Mouse (Mus musculus) kidney, adult 11 months (tissue): Measurements from ENCODE around the gene Baiap2.

Source experiments
- DNase-seq: peaks from one replicate; pipeline ENCODE4 v3.0.0; 2022

The Baiap2 gene

GRCm38 (mm10) chr11:119942727-119943427 is at the start of gene Baiap2:
Gene Baiap2, plus strand, starts transcription at chr11:119942763.
- DNase-seq, result peak; percentile 98

- no peak for DNase-seq
These were observed 48.8 kb upstream of the Baiap2 start for GRCm38 (mm10) chr11:119893667-119894236.

GRCm38 (mm10) chr11:119894634-119895033 is 47.9 kb upstream of the Baiap2 start:
- DNase-seq, result no peak

GRCm38 (mm10) chr11:119897041-119897440 is 45.5 kb upstream of the Baiap2 start:
- DNase-seq, result no peak

GRCm38 (mm10) chr11:119898976-119899375 is 43.6 kb upstream of the Baiap2 start:
- no peak for DNase-seq

GRCm38 (mm10) chr11:119901174-119901573 is 41.4 kb upstream of the Baiap2 start:
- no peak for DNase-seq

- DNase-seq, result no peak
These were observed 39.7 kb upstream of the Baiap2 start for GRCm38 (mm10) chr11:119902891-119903290.

GRCm38 (mm10) chr11:119904621-119905286 is 37.8 kb upstream of the Baiap2 start:
- no peak for DNase-seq

- no peak for DNase-seq
These were observed 36.8 kb upstream of the Baiap2 start for GRCm38 (mm10) chr11:119905794-119906193.

GRCm38 (mm10) chr11:119907006-119907650 is 35.4 kb upstream of the Baiap2 start:
- no peak for DNase-seq

- no peak for DNase-seq
These were observed 34.9 kb upstream of the Baiap2 start for GRCm38 (mm10) chr11:119907711-119908110.

- DNase-seq, result no peak
These were observed 33.1 kb upstream of the Baiap2 start for GRCm38 (mm10) chr11:119909436-119909835.

GRCm38 (mm10) chr11:119912845-119913244 is 29.7 kb upstream of the Baiap2 start:
- DNase-seq, result no peak

- DNase-seq, result peak; percentile 86
These were observed 29.1 kb upstream of the Baiap2 start, which contains the start of gene Chmp6 for GRCm38 (mm10) chr11:119913291-119913934. Gene Chmp6, plus strand, starts transcription at chr11:119913441.

- no peak for DNase-seq
These were observed 28.6 kb upstream of the Baiap2 start for GRCm38 (mm10) chr11:119913935-119914314.

GRCm38 (mm10) chr11:119914381-119914780 is 28.2 kb upstream of the Baiap2 start:
- no peak for DNase-seq

- DNase-seq, result peak; percentile 76
These were observed 26.9 kb upstream of the Baiap2 start for GRCm38 (mm10) chr11:119915666-119916065.

- peak; percentile 93 for DNase-seq
These were observed 26.3 kb upstream of the Baiap2 start for GRCm38 (mm10) chr11:119916102-119916790.

GRCm38 (mm10) chr11:119916834-119917469 is 25.6 kb upstream of the Baiap2 start:
- DNase-seq, result peak; percentile 89

- no peak for DNase-seq
These were observed 24.0 kb upstream of the Baiap2 start for GRCm38 (mm10) chr11:119918521-119918920.

- DNase-seq, result no peak
These were observed 23.1 kb upstream of the Baiap2 start for GRCm38 (mm10) chr11:119919432-119919831.

GRCm38 (mm10) chr11:119919897-119920296 is 22.7 kb upstream of the Baiap2 start:
- no peak for DNase-seq
